Mouse (Mus musculus) forelimb bud, embryonic 11.5 days (tissue): ENCODE measurements around the gene Trpv1.
A peak's percentile ranks its signal among the peaks of the same experiment; 100 is the strongest.

ENCODE experiments used
- DNase-seq: peaks from one replicate; pipeline ENCODE4 v3.0.0-alpha.2; 2012; ENCODE audit warnings: low read depth, low spot score

Trpv1 gene

DNA sequence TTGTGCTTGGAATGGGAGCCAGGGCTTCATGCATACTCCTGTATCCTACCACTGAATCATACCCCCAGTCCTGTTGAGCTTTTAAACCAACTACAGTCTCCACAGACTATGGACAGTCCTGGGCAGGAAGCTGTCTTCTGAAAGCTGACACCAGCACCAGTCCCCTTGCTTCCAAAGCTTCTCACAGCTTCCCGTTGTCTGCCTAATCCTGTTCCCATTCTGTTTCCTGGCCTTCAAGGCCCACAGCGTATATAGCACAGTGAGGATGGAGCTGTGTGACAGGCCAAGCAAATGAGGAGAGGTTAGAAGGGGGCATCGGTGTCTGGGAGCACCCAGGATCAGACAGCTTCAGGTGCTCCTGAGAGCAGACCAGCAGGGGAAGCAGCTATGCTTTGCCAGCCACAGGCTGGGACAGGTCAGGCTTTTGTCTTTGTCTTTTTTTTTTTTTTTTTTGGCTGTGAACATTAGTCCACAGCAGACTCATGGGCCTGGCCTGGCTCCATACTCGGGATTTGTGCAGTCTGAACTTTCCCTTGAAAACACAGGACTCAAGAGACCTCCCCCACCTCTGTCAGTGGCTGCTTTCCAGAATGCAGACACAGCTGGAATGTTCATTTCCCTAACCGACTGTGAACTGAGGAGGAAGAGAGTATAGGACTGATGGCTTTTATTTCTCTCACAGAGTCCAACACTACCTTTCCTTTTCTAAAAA lies 2.1 kb downstream of the Trpv1 start:
- DNase-seq: no peak

- no peak for DNase-seq
Measured at GRCm38 (mm10) chr11:73236731-73237130, 2.6 kb downstream of the Trpv1 start.

- no peak for DNase-seq
Measured at GRCm38 (mm10) chr11:73242199-73242598, 8.1 kb downstream of the Trpv1 start.

DNA sequence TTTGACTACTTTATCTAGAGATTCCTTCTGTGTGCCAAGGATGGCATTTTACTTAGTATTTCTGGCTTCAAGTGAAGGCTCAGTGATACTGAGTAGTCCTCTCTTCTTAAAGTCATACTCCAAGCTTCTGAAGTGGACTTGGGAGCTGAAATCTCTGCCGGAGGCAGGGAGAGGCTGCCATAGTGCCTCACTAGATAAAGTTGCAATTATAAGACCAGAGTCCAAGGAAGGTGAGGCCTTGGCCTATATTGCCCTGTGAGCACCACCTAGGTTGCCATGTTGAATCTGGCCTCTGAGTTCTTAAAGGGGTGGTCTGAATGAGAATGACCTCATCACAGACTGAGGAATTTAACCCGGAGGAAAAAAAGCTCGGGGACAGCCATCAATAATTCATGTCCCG lies 8.7 kb downstream of the Trpv1 start:
- DNase-seq: no peak

- DNase-seq: no peak
Measured at GRCm38 (mm10) chr11:73257362-73257945, 23.4 kb downstream of the Trpv1 start.

GRCm38 (mm10) chr11:73258664-73259063 lies 24.6 kb downstream of the Trpv1 start:
- DNase-seq: no peak

DNA sequence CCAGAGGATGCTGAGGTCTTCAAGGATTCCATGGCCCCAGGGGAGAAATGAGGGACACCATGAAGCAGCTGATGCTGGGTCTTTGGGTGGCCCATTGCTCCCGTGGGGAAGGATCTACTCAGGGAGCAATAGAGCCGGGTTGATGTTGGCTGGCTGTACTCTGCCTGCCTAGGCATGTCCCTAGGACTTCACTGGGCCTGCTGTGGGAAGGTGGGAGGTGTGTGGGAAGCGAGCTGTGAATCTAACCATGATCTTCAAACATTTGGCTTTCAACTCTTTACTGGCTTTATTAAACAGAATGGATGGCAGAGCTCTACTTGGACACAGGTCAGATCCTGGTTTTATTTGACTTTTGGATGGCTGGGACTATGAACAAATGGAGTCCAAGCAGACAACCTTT lies 26.4 kb downstream of the Trpv1 start:
- no peak for DNase-seq

DNA sequence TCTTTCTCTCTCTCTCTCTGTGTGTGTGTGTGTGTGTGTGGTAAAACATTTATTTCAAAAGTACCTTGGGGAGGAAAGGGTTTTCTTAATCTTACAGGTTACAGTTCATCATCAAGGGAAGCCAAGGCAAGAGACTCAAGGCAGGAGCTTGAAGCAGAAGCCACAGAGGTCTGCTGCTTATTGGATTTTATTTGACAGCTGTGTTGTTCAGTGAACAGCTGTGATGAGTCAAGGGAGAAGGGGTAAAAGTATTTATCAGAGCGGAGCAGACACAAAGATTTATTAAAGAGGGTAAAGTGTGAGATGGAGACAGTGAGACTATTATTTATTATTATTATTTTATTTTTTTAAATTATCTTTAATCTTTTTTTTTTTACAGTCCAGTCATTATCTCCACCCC lies 27.3 kb downstream of the Trpv1 start:
- DNase-seq: no peak

DNA sequence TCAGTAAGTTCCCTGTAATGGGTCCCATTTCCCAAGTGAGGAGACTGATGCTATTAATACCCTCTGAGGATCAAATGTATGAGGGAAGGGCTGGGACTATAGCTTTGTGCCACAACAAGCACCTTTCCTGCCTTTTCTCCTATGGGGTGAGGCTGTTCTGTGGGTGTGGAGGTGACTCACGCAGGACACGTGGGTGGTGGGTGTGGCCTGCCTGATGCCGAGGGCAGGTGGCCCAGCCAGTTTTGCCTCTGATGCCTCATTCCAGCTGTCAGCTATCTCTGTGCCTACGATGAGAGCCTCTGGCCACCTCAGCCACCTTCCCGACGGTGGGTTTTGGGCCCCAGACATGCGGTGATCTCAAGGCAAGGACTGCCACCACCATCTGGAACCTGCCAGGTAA lies 33.2 kb downstream of the Trpv1 start, which contains the start of gene Trpv3:
TSS of gene Trpv3 (plus strand) at position 122 of the 400 bp plus-strand sequence.
- no peak for DNase-seq

- no peak for DNase-seq
Measured at GRCm38 (mm10) chr11:73274821-73275220, 40.7 kb downstream of the Trpv1 start.

- no peak for DNase-seq
Measured at GRCm38 (mm10) chr11:73280710-73281109, 46.6 kb downstream of the Trpv1 start.

DNA sequence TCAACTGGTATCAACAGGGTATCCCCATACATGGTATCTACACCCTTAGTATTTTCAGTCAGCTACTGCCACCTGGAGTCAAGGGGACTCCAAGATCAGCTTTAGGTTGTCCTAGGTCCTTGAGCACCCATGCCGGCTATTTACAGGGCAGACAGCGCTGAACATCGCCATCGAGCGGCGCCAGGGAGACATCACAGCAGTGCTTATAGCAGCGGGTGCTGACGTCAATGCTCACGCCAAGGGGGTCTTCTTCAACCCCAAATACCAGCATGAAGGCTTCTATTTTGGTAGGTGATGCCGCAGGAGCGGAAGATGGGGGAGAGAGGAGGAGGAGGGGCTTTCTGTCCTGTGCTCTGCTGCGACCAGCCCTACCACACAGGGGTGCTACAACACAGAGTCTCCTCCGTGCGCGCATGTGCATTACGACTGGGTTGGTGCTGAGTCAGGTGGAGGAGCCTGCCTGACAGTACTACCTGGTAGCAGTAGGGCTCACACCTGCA lies 47.5 kb downstream of the Trpv1 start:
- peak; percentile 29 for DNase-seq

GRCm38 (mm10) chr11:73283369-73283768 lies 49.3 kb downstream of the Trpv1 start:
- DNase-seq: no peak

DNA sequence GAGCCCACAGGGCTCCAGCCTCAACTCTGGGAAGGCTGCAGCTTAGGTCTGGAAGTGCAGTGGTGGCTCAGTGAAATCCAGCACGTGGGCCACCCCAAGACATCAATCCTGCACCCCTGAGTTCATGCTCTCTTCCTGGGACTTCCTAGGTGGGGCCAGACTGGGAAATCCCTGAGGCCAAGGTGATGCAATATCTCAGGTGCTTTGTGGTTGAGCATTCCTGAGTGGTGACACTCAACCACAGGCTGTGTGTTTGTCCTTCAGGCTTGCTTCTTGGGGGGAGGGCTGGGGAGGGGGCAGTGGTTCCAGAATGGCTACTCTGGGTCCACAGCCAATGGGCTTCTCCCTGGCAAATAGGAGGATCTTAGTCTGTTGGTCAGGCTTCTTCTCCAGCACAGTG lies 49.8 kb downstream of the Trpv1 start:
- DNase-seq: no peak

GRCm38 (mm10) chr11:73284351-73284750 lies 50.3 kb downstream of the Trpv1 start:
- no peak for DNase-seq

DNA sequence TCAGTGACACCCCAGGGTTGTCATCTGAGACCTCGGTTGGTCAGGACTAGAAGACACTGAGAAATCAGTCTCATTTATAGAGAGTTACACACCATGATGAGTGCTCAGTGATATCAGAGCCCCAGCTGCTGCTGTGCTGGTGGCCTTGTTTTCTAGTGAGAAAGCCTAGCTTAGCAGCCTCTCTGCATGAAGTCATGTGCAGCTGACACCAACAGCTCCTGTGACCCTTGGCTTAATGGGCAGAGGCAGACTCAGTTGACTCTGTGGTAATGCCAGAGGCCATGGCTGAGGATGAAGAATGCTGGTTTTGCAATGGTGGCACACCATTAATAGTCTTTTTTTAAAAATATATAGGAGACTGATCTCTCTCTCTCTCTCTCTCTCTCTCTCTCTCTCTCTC lies 55.5 kb downstream of the Trpv1 start:
- no peak for DNase-seq

- no peak for DNase-seq
Measured at GRCm38 (mm10) chr11:73303123-73303522, 69.0 kb downstream of the Trpv1 start.
